Mouse (Mus musculus): ENCODE measurements at regions not wholly inside any gene's neighbourhood (a gene's known extent, or its start where the extent isn't known, plus 50 kb on each side); places are given as distances from the start of the nearest gene placed in this dataset.

DNA sequence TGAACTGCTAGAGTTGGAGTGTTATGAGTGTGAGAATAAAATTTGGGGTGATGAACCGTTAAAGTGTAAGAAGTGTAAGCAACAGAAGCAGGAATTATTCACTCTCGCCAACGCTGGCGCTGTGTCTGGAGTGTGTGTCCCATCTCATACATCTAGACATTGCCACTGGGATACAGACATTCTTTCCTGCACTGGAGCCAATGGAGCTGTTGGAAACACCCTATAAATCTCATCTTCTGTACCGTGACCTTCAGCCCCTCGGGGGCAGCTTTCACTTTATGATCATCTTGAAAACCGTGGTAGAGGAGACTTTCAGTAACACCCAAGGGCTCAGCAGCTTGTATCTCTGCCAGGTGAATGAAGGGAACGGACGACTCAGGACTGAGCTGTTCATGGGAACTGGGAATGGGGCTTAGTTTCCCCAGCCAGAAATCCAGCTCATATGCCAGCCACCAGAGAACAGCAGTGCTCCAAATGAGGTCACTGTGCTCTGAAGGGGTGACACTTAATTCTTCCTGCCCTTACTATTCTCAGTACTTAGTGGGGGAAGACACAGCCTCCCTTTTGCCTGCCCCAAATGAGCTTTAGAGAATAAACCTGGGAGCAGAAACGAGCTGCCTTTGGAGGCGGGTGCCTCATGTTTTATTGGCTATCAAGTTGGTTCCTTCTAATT, 293.6 kb downstream of the Slc4a3 start:
- H3K36me3 ChIP-seq = no peaks in the 10 kb centered on the region
- no peaks in the 10 kb centered on the region for H3K4me1 ChIP-seq (replicated peaks)
- H3K27me3 ChIP-seq = no peaks in the 10 kb centered on the region
- ATAC-seq (ENCODE audit: low read depth) = no peak
- H3K27ac ChIP-seq = no peak overlapping the region
- H3K4me3 ChIP-seq (replicated peaks) = no peak overlapping the region
- H3K9me3 ChIP-seq (replicated peaks) = no peaks in the 10 kb centered on the region
- 74% methylated on average over 11 of the region's 11 CpGs for whole genome bisulfite sequencing (ENCODE audit: insufficient replicate concordance)
- DNase-seq = no peak
- H3K4me2 ChIP-seq = no peak overlapping the region
- no peak overlapping the region for H3K9ac ChIP-seq

DNA sequence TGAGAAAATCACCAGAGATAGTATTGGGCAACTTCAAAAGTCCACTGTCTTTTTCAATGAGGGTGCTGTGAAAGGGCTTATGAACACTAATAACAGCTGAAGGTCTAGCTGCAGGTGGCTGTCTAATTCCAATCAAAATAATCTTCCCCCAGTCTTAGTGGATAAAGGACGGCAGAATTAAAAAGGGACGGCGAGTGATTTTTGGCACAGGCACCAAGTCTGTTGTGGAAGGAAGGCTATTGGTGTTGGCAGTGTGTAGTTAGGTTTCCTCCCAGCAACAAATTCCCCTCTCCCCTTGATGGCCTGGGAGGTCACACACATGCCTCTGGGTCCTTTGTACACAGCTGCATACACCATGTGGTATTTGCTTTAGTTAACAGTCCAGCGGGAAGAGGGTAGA, 296.3 kb downstream of the Slc4a3 start:
- no peak overlapping the region for H3K4me2 ChIP-seq
- H3K4me1 ChIP-seq (replicated peaks) = no peaks in the 10 kb centered on the region
- H3K27me3 ChIP-seq = no peaks in the 10 kb centered on the region
- no peak overlapping the region for H3K27ac ChIP-seq
- no peak overlapping the region for H3K4me3 ChIP-seq (replicated peaks)
- H3K9me3 ChIP-seq (replicated peaks) = no peaks in the 10 kb centered on the region
- no peak for DNase-seq
- no peaks in the 10 kb centered on the region for H3K36me3 ChIP-seq
- no peak for ATAC-seq (ENCODE audit: low read depth)
- no peak overlapping the region for H3K9ac ChIP-seq
- WGBS (ENCODE audit: insufficient replicate concordance) = 79% methylated on average over 4 of the region's 4 CpGs

DNA sequence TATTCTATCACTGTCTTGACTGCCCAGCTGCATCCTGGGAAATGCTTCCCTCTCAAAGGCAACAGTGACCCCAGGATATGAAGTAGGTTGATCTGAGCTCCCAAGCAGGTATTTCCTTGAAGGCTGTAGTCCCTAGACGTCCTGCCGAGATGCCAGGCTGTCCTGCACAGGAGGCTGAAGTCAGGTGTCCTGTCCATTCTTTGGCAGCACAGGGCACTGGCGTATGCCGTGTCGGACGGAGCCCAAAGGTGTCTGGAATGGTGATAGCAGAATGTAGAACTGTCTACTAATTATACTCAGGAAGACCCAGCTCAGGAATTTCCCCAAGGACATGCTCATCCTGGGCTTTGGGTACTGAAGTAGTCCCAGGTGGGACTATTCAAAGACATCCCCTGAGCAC, 297.3 kb downstream of the Slc4a3 start:
- Histone ChIP-seq H3K9ac (no peak overlapping the region), H3K27ac (no peak overlapping the region), H3K4me1 (replicated peaks) (no peaks in the 10 kb centered on the region), H3K27me3 (no peaks in the 10 kb centered on the region), H3K4me2 (no peak overlapping the region), H3K9me3 (replicated peaks) (no peaks in the 10 kb centered on the region), H3K36me3 (no peaks in the 10 kb centered on the region), H3K4me3 (replicated peaks) (no peak overlapping the region)
- DNase-seq (no peak), ATAC-seq (ENCODE audit: low read depth) (no peak)
- WGBS (ENCODE audit: insufficient replicate concordance) = 72% methylated on average over 6 of the region's 6 CpGs

DNA sequence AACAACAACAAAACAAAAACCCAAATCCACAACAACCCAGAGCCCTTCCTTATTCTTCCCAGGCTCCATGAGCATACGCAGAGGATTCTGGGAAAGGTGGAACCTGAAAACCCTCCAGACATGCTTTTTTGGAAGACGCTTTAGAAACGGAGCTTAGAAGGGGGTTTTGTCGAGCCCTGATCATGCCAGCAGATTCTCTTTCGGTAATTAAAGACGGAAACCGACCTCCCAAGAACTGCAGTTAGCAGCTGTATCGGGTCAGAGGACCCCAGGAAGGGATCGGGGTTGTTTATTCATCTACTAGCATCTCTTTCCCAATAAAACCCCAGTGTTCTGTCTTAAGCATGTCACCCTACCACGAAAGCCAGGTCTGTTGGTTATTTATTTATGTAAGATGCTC, 298.1 kb downstream of the Slc4a3 start:
- ATAC-seq (ENCODE audit: low read depth) = no peak
- Histone ChIP-seq H3K36me3 (no peaks in the 10 kb centered on the region), H3K9me3 (replicated peaks) (no peaks in the 10 kb centered on the region), H3K27ac (no peak overlapping the region), H3K4me1 (replicated peaks) (no peaks in the 10 kb centered on the region), H3K9ac (no peak overlapping the region), H3K27me3 (no peaks in the 10 kb centered on the region), H3K4me3 (replicated peaks) (no peak overlapping the region), H3K4me2 (no peak overlapping the region)
- WGBS (ENCODE audit: insufficient replicate concordance) = 66% methylated on average over 10 of the region's 10 CpGs
- no peak for DNase-seq

DNA sequence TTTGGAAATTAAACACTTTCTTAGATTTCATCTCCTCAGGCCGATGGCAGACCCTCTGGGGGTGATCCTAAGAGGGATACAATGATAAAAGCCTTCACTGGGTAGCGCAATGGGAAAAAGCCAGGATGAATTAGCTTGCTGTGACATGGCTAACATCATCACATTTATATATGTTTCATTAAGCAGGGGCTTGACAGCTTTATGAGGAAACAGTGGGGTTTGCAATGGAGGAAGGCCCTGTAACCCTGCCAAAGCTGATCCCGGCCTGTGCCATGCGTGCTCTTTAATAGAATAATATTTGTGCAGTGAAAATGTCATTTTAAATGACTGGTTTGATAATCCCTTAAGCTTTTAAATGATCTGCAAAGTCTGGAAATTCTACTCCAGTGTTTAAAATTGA, 298.5 kb downstream of the Slc4a3 start:
- WGBS (ENCODE audit: insufficient replicate concordance) = 74% methylated on average over 4 of the region's 4 CpGs
- no peaks in the 10 kb centered on the region for H3K9me3 ChIP-seq (replicated peaks)

DNA sequence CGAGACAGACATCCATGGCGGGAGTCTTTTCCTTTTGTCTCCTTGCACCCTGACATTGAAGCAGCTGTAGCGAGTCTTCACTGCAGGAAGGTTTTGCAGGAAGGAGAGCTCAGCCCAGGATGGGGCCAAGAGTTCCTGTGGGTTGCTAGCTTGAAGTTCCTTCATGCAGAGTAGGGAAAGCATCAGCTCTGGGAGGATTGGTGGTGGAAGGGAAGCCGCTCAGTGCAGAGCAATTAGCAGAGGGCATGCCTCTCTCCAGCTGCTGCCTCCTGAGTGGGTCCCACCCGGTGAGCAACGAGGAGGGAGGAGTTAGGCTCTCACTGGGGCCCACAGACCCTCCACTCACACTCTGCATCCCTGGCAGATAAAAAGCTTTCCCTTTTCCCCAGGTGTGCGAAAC, 298.9 kb downstream of the Slc4a3 start:
- H3K9ac ChIP-seq = no peak overlapping the region
- H3K4me1 ChIP-seq (replicated peaks) = no peaks in the 10 kb centered on the region
- no peak for ATAC-seq (ENCODE audit: low read depth)
- no peaks in the 10 kb centered on the region for H3K9me3 ChIP-seq (replicated peaks)
- no peak overlapping the region for H3K4me2 ChIP-seq
- no peak overlapping the region for H3K27ac ChIP-seq
- no peaks in the 10 kb centered on the region for H3K36me3 ChIP-seq
- no peak for DNase-seq
- H3K4me3 ChIP-seq (replicated peaks) = no peak overlapping the region
- H3K27me3 ChIP-seq = no peaks in the 10 kb centered on the region
- 29% methylated on average over 7 of the region's 7 CpGs for WGBS (ENCODE audit: insufficient replicate concordance)

More for the DNA sequence above, 298.5 kb downstream of the Slc4a3 start:
- Histone ChIP-seq H3K27me3 (no peaks in the 10 kb centered on the region), H3K9ac (no peak overlapping the region), H3K4me1 (replicated peaks) (no peaks in the 10 kb centered on the region), H3K27ac (no peak overlapping the region), H3K4me3 (replicated peaks) (no peak overlapping the region), H3K4me2 (no peak overlapping the region), H3K36me3 (no peaks in the 10 kb centered on the region)
- DNase-seq (no peak), ATAC-seq (ENCODE audit: low read depth) (no peak)

DNA sequence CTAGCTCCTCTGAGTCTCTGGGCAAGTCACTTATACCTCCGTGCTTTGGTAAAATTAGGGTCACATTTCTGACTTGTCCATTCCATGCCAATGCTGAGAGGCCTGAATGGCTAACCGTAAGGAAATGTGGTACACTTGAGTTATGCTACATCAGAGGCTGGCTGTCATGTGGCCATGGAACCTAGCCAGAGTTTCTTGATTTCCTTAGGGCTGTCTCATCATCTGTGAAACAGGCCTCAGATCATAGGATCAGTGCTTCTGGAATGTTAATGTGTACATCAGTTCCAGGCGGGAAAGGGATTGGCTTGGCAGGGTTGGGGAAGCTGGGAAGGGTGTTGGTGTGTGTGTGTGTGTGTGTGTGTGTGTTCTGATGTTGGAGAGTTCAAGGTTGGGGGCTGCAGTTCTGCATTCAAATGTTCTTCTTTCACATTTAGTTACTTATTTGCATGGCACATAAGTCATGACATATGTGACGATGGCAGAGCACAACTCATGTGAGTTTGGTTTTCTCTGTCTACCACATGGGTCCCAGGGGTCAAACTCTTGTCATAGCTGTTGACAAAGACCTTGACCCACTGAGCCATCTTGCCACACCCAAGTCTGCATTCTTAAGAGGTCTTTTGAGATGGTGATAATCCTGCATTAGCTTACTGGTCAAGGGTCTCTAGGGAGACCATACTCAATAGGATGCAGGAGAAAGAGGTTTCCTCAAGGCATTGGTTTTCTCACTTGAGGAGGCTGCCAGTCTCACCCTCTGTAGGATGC, 299.9 kb downstream of the Slc4a3 start:
- H3K9ac ChIP-seq = no peak overlapping the region
- H3K27ac ChIP-seq = no peak overlapping the region
- no peaks in the 10 kb centered on the region for H3K36me3 ChIP-seq
- H3K4me1 ChIP-seq (replicated peaks) = no peaks in the 10 kb centered on the region
- DNase-seq (no peak), ATAC-seq (ENCODE audit: low read depth) (no peak)
- 73% methylated on average over 4 of the region's 4 CpGs for WGBS (ENCODE audit: insufficient replicate concordance)
- no peak overlapping the region for H3K4me3 ChIP-seq (replicated peaks)
- H3K27me3 ChIP-seq = no peaks in the 10 kb centered on the region
- no peaks in the 10 kb centered on the region for H3K9me3 ChIP-seq (replicated peaks)
- H3K4me2 ChIP-seq = no peak overlapping the region

DNA sequence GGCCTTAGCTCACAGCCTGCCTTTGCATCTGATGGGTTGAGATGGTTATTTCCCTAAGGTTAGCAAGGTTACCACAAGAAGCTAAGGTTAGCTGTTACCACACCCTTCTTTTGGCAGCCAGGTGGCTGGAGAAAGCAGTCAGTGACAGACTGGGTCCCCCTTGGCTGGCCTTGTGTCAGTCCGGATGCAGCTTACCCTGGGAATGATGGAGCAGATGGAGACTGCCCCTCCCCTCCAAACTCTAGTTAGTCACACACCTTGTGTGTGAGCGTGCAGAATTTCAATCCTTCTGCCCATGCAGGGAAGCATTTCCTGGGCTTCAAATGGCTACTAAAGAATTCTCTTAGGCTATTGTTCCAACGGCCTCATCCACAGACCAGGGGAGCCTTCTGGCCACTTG, 301.6 kb downstream of the Slc4a3 start:
- no peak overlapping the region for H3K4me3 ChIP-seq (replicated peaks)
- no peaks in the 10 kb centered on the region for H3K27me3 ChIP-seq
- H3K4me2 ChIP-seq = no peak overlapping the region
- 56% methylated on average over 3 of the region's 3 CpGs for WGBS (ENCODE audit: insufficient replicate concordance)
- no peak overlapping the region for H3K27ac ChIP-seq
- H3K9ac ChIP-seq = no peak overlapping the region
- no peaks in the 10 kb centered on the region for H3K9me3 ChIP-seq (replicated peaks)
- no peaks in the 10 kb centered on the region for H3K36me3 ChIP-seq
- no peak for DNase-seq
- no peaks in the 10 kb centered on the region for H3K4me1 ChIP-seq (replicated peaks)
- no peak for ATAC-seq (ENCODE audit: low read depth)

DNA sequence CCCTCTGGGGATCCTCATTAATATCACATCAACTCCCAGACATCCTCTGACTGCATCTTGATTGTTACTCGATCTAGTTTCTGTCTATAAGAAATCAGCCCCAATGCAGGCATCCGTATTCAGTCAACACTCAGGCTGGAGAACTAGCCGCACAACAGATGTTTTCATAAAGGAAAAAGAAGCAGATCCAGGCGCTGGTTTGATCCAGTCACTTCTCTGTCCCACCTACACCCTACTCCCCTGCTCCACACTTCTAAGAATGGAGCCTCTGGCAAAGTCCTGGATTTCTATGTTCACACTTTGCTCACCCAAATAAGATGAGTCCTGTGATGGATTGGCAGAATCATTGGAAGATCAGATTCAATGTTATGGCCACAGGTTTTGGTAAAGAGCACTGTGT, 302.4 kb downstream of the Slc4a3 start:
- Histone ChIP-seq H3K4me3 (replicated peaks) (no peak overlapping the region), H3K4me1 (replicated peaks) (no peaks in the 10 kb centered on the region), H3K4me2 (no peak overlapping the region), H3K9ac (no peak overlapping the region), H3K27ac (no peak overlapping the region), H3K36me3 (no peaks in the 10 kb centered on the region), H3K27me3 (no peaks in the 10 kb centered on the region), H3K9me3 (replicated peaks) (no peaks in the 10 kb centered on the region)
- no peak for DNase-seq
- ATAC-seq (ENCODE audit: low read depth) = no peak
- 58% methylated on average over 4 of the region's 4 CpGs for WGBS (ENCODE audit: insufficient replicate concordance)

DNA sequence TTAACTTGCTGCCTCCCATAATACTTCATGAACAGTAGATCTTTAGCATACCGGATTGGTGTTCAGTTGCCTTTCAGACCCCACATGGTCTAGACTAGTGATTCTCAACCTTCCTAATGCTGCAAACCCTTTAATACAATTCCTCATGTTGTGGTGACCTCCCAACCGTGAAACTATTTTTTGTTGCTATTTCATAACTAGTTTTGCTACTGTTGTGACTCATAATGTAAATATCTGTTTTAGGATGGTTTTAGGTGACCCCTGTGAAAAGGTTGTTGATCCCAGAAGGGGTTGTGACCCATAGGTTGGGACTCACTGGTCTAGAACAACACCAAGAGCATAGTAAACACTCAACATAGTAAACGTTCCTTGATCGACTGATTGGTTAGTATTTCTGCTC, 304.1 kb downstream of the Slc4a3 start:
- ATAC-seq (ENCODE audit: low read depth) (no peak), DNase-seq (no peak)
- no peak overlapping the region for H3K4me2 ChIP-seq
- H3K36me3 ChIP-seq = no peaks in the 10 kb centered on the region
- no peak overlapping the region for H3K4me3 ChIP-seq (replicated peaks)
- 71% methylated on average over 4 of the region's 4 CpGs for WGBS (ENCODE audit: insufficient replicate concordance)
- H3K4me1 ChIP-seq (replicated peaks) = no peaks in the 10 kb centered on the region
- H3K9me3 ChIP-seq (replicated peaks) = no peaks in the 10 kb centered on the region
- H3K27me3 ChIP-seq = no peaks in the 10 kb centered on the region
- H3K9ac ChIP-seq = no peak overlapping the region
- no peak overlapping the region for H3K27ac ChIP-seq

DNA sequence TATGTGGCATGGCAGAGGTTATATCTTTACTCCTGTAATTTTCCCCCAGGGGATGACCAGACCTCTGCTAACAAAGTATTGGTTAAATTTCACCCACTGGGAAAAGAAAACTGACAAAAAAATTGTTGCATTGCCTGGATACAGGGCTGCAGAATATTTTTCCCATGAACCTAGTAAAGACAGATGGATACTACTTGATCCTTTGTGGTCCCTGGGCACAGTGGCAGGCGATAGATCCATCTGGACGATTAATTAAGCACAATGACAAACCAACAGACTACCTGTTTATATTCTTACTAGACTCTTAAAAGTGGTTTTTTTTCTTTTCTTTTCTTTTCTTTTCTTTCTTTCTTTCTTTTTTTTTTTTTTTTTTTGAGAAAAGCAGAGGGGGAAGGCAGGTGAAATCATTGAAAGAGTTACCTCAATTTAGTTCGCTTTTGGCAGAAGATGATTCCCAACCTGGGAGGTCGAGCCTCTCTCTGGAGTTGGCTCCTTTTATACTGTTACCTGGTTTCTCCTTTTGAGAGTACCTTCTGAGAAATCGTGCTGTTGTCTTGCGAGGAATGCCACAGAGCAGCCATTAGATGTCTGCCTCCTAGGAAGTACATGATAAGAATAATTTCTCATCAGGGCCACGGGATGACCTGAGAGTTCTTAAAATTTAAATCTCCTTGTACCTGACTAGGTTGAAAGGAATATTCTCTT, 312.6 kb downstream of the Slc4a3 start:
- no peak overlapping the region for H3K4me2 ChIP-seq
- WGBS (ENCODE audit: insufficient replicate concordance) = 65% methylated on average over 7 of the region's 7 CpGs
- ATAC-seq (ENCODE audit: low read depth) (no peak), DNase-seq (no peak)
- H3K4me3 ChIP-seq (replicated peaks) = no peak overlapping the region
- H3K4me1 ChIP-seq (replicated peaks) = no peaks in the 10 kb centered on the region
- H3K9me3 ChIP-seq (replicated peaks) = no peaks in the 10 kb centered on the region
- H3K27ac ChIP-seq = no peak overlapping the region
- no peaks in the 10 kb centered on the region for H3K36me3 ChIP-seq
- no peak overlapping the region for H3K9ac ChIP-seq
- no peaks in the 10 kb centered on the region for H3K27me3 ChIP-seq

All from liver, embryonic 13.5 days (tissue).